Mouse (Mus musculus): ENCODE results near the gene Slc6a14. TPM values are rescaled to one million over a fixed set of nuclear protein-coding genes. Genes with fewer than 3 reads are reported as not detected.

Gene Slc6a14
- polyA plus RNA-seq, 1 experiment from 2014 or later, result not detected

Other genes starting within 250 kb of the Slc6a14 start
- gene Agtr2, start 230.4 kb upstream of the Slc6a14 start, polyA plus RNA-seq (2015; fragmentation: Nextera tagmentation; extraction: Ambion mirVana), result 1.2 and 2.3 TPM in 2 replicates
- not detected in 2 replicates for gene Gm28269, start 30.2 kb downstream of the Slc6a14 start, polyA plus RNA-seq (2015; fragmentation: Nextera tagmentation; extraction: Ambion mirVana)

Measured in forebrain, embryonic 16.5 days (tissue).